Mouse (Mus musculus) testis, adult 2 months (tissue): Measurements from ENCODE around the gene Fam131a. TPM values are rescaled to one million over a fixed set of nuclear protein-coding genes. Genes with fewer than 3 reads are reported as not detected.

Source experiments
- H3K27ac ChIP-seq: fragments of 200-500 bp; 2 replicates; pipeline ENCODE4 v1.5.1; 2012; ENCODE audit warnings: low read depth, low read length; ENCODE audit not compliant: control insufficient read depth, insufficient read depth
- H3K27me3 ChIP-seq: fragments of 200-500 bp; 2 replicates; pipeline ENCODE4 v1.6.1; 2012; ENCODE audit warnings: mild to moderate bottlenecking, low read length, moderate library complexity; ENCODE audit not compliant: control insufficient read depth, insufficient read depth
- H3K36me3 ChIP-seq: fragments of 200-500 bp; 2 replicates; pipeline ENCODE4 v1.6.1; 2012; ENCODE audit warnings: mild to moderate bottlenecking, low read length; ENCODE audit not compliant: control insufficient read depth, insufficient read depth
- H3K4me1 ChIP-seq: fragments of 200-500 bp; 2 replicates; pipeline ENCODE4 v1.6.1; 2012; ENCODE audit warnings: low read length; ENCODE audit not compliant: control insufficient read depth, insufficient read depth
- H3K4me3 ChIP-seq: fragments of 200-500 bp; 2 replicates; pipeline ENCODE4 v1.5.1; 2012; ENCODE audit warnings: low read depth, mild to moderate bottlenecking, low read length, moderate library complexity, mixed read lengths; ENCODE audit not compliant: control insufficient read depth
- CTCF ChIP-seq: fragments of 200-500 bp; IDR thresholded peaks from 2 replicates; pipeline ENCODE4 v1.5.1; 2012; ENCODE audit warnings: low read depth, mild to moderate bottlenecking, inconsistent platforms, low read length, moderate library complexity; ENCODE audit not compliant: control insufficient read depth, insufficient read depth, insufficient replicate concordance
- POLR2A ChIP-seq: fragments of 200-500 bp; IDR thresholded peaks from 2 replicates; pipeline ENCODE4 v1.6.1; 2012; ENCODE audit warnings: low read depth, mild to moderate bottlenecking, inconsistent platforms, low read length, moderate library complexity; ENCODE audit not compliant: control insufficient read depth
- polyA plus RNA-seq: library from polyadenylated mRNA; depleted of rRNA; stranded (reverse); fragments of >200 nt; gene quantifications from 2 replicates; pipeline ENCODE4 v1.2.3, GENCODE M21; 2012; rRNA removed

Gene Fam131a
- polyA plus RNA-seq, 1 experiment = 102 TPM

DNA sequence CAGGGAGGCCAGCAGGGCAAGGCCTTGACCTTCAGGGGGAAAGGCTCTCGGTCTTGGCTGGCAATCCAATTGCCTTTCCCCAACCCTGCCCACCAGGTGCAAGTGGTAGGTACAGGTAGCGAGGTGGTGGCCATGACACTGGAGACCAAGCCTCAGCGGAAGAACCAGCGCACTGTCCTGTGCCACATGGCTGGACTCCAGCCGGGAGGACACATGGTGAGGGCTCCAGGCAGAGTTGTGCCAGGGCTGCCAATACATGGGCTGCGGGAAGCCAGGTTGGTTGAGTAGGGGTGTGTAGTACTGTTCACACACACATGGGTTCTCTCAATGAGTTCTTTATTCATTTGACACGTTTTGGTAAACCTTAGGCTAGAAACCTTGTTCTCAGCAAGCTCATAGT lies 43.1 kb downstream of the Fam131a start:
- H3K36me3 ChIP-seq = no peaks in the 10 kb centered on the region
- peaks cover 5% of the 10 kb centered on the region; the same call in 1 of the 2 replicates for H3K4me1 ChIP-seq
- H3K27ac ChIP-seq = no peak overlapping the region
- no peak overlapping the region for H3K4me3 ChIP-seq
- no peak for TF ChIP-seq CTCF
- TF ChIP-seq POLR2A = no peak
- no peaks in the 10 kb centered on the region; the same call in 1 of the 2 replicates for H3K27me3 ChIP-seq

DNA sequence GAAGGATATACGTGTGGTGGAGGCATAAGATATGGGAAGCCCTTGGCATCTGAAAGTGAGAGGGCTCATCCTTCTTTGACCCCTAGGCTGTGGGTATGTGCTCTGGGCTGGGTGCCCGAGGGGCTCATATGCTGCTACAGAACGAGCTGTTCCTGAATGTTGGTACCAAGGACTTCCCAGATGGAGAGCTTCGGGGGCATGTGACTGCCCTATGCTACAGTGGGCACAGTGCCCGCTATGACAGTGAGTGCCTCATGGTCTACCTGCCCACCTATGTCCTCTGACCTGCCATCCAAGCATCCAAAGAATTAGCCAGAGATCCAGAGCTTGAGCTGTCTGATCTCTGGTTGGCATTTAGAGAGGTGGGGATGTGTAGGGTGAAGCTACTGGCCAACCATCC lies 43.8 kb downstream of the Fam131a start:
- Histone ChIP-seq H3K27ac (no peak overlapping the region), H3K27me3 (no peaks in the 10 kb centered on the region; the same call in 1 of the 2 replicates), H3K4me3 (no peak overlapping the region), H3K36me3 (no peaks in the 10 kb centered on the region), H3K4me1 (peaks cover 5% of the 10 kb centered on the region; the same call in 1 of the 2 replicates)
- TF ChIP-seq CTCF (no peak), POLR2A (no peak)

DNA sequence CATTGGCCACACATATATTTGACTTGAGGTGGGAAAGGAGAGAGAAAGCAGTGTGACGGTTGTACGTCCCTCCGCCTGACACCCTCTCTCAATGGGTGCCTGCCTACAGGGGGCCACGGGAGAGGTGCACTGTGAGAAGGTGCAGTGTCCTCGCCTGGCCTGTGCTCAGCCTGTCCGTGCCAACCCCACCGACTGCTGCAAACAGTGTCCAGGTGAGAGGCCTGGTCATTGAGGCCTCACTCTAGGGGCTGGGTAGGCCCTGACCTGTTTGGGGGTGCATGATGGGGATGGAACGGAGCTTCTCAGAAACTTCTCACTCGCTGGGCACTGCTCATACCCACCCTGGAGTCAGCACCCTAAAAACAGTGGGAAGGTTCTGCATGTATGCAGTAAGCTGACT lies 46.8 kb downstream of the Fam131a start:
- Histone ChIP-seq H3K27ac (no peak overlapping the region), H3K4me1 (no peaks in the 10 kb centered on the region), H3K27me3 (no peaks in the 10 kb centered on the region), H3K4me3 (no peak overlapping the region), H3K36me3 (no peaks in the 10 kb centered on the region)
- no peak for TF ChIP-seq CTCF
- no peak for TF ChIP-seq POLR2A

DNA sequence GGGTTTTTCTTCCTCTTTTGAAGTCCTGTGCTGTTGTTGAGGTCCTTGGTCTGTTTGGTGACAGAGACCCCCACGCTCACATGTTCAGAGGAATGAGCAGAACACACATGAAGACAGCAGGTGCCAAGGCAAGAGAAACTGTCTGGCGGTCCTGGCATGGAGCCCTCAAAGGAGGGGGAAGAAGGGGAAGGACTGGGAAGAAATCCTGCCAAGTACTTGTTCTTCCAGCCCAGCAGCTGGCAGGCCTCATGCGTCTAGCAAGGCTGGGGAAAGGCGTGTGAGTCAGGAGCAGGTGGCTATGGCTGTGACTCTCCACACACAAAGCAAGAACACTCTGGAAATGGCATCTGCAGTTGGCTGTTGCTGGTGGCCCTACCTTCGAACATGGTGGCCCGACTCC lies 53.6 kb downstream of the Fam131a start:
- Histone ChIP-seq H3K27me3 (no peaks in the 10 kb centered on the region), H3K36me3 (no peaks in the 10 kb centered on the region), H3K4me1 (no peaks in the 10 kb centered on the region), H3K27ac (peak overlapping the region; percentile 49; the same call in 1 of the 2 replicates), H3K4me3 (peak overlapping the region; percentile 29; the same call in 1 of the 2 replicates)
- TF ChIP-seq POLR2A = no peak
- TF ChIP-seq CTCF = no peak

DNA sequence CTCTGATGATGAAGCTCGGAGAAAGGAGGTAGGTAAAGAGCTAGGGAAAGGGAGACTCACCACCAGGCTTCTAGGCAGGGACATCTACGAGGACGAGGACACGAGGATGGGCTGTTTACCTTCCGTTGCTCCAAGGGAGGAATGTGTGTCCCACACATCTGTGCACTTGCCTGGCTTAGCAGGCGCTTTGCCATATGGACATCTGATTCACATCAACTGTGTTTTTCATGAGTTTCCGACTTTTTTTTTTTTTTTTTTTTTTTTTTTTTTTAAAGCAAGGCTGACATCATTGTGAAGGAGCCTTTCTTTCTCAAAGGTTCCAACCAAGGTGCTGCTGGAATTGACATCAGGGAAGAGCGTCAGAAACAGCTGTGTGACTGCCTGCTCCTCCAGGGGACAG lies 57.5 kb downstream of the Fam131a start:
- no peaks in the 10 kb centered on the region for H3K27me3 ChIP-seq
- H3K27ac ChIP-seq = no peak overlapping the region
- H3K4me1 ChIP-seq = no peaks in the 10 kb centered on the region
- no peak overlapping the region for H3K4me3 ChIP-seq
- no peaks in the 10 kb centered on the region for H3K36me3 ChIP-seq
- TF ChIP-seq POLR2A (no peak), CTCF (no peak)

Other genes with a start within 250 kb of the Fam131a start
- gene Eif2b5, start 194.4 kb upstream of the Fam131a start, polyA plus RNA-seq = 38.7 and 41.8 TPM in 2 replicates
- 10.2 and 11.6 TPM in 2 replicates for gene Dvl3, start 176.3 kb upstream of the Fam131a start, polyA plus RNA-seq
- gene Ap2m1, start 157.8 kb upstream of the Fam131a start, polyA plus RNA-seq = 112 and 119 TPM in 2 replicates
- gene Abcf3, start 144.7 kb upstream of the Fam131a start, polyA plus RNA-seq = 77.2 and 83.0 TPM in 2 replicates
- gene Vwa5b2, start 103.8 kb upstream of the Fam131a start, polyA plus RNA-seq = 0.09 and 0.13 TPM in 2 replicates
- gene Eef1akmt4, start 81.6 kb upstream of the Fam131a start, polyA plus RNA-seq = 5.1 and 5.4 TPM in 2 replicates
- gene Gm49333, start 81.6 kb upstream of the Fam131a start, polyA plus RNA-seq = 0.11 and 0.15 TPM in 2 replicates
- gene Alg3, start 81.5 kb upstream of the Fam131a start, polyA plus RNA-seq = 18.8 and 22.5 TPM in 2 replicates
- 21.5 and 22.1 TPM in 2 replicates for gene Camk2n2, start 72.0 kb upstream of the Fam131a start, polyA plus RNA-seq
- 0.35 and 0.41 TPM in 2 replicates for gene Ece2, start 63.4 kb upstream of the Fam131a start, polyA plus RNA-seq
- gene Psmd2, start 41.6 kb upstream of the Fam131a start, polyA plus RNA-seq = 241 and 287 TPM in 2 replicates
- gene Eif4g1, start 24.9 kb upstream of the Fam131a start, polyA plus RNA-seq = 251 and 267 TPM in 2 replicates
- 10.1 and 11.0 TPM in 2 replicates for gene Polr2h, start 24.4 kb downstream of the Fam131a start, polyA plus RNA-seq
- gene Clcn2, start 24.5 kb downstream of the Fam131a start, polyA plus RNA-seq = 68.6 and 77.2 TPM in 2 replicates
- gene Chrd, start 39.9 kb downstream of the Fam131a start, polyA plus RNA-seq = 1.6 and 2.9 TPM in 2 replicates
- gene Thpo, start 41.3 kb downstream of the Fam131a start, polyA plus RNA-seq = 0.22 and 0.53 TPM in 2 replicates